Mouse (Mus musculus): ENCODE data around the gene Msh3. TPM values are rescaled to one million over a fixed set of nuclear protein-coding genes. Genes with fewer than 3 reads are reported as not detected.

Msh3 gene
- polyA plus RNA-seq, 1 experiment = 8.0 TPM

- no peaks in the 10 kb centered on the region for H3K4me1 ChIP-seq (ENCODE audit: control insufficient read depth, insufficient read depth, low read length)
- TF ChIP-seq CTCF (IDR thresholded peaks at IDR 0.05; ENCODE audit: control insufficient read depth, insufficient read depth, insufficient replicate concordance, low read depth, low read length) (no peak), POLR2A (IDR thresholded peaks at IDR 0.05; ENCODE audit: control insufficient read depth, low read depth, low read length) (no peak)
- H3K36me3 ChIP-seq (ENCODE audit: control insufficient read depth, insufficient read depth, low read length) = no peaks in the 10 kb centered on the region
- H3K4me3 ChIP-seq (ENCODE audit: control insufficient read depth, low read depth, low read length) = no peak overlapping the region
- no peaks in the 10 kb centered on the region for H3K27me3 ChIP-seq (ENCODE audit: control insufficient read depth, insufficient read depth, low read length)
- no peak overlapping the region for H3K27ac ChIP-seq (ENCODE audit: control insufficient read depth, insufficient read depth, low read depth, low read length)
These were observed 26.8 kb downstream of the Msh3 start for GRCm38 (mm10) chr13:92328000-92328399.

GRCm38 (mm10) chr13:92326030-92326429 is 28.8 kb downstream of the Msh3 start:
- no peak overlapping the region for H3K4me3 ChIP-seq (ENCODE audit: control insufficient read depth, low read depth, low read length)
- no peaks in the 10 kb centered on the region for H3K36me3 ChIP-seq (ENCODE audit: control insufficient read depth, insufficient read depth, low read length)
- no peaks in the 10 kb centered on the region for H3K4me1 ChIP-seq (ENCODE audit: control insufficient read depth, insufficient read depth, low read length)
- H3K27me3 ChIP-seq (ENCODE audit: control insufficient read depth, insufficient read depth, low read length) = no peaks in the 10 kb centered on the region
- no peak for TF ChIP-seq CTCF (IDR thresholded peaks at IDR 0.05; ENCODE audit: control insufficient read depth, insufficient read depth, insufficient replicate concordance, low read depth, low read length)
- no peak for TF ChIP-seq POLR2A (IDR thresholded peaks at IDR 0.05; ENCODE audit: control insufficient read depth, low read depth, low read length)
- no peak overlapping the region for H3K27ac ChIP-seq (ENCODE audit: control insufficient read depth, insufficient read depth, low read depth, low read length)

GRCm38 (mm10) chr13:92320770-92321169 is 34.0 kb downstream of the Msh3 start:
- no peak overlapping the region for H3K27ac ChIP-seq (ENCODE audit: control insufficient read depth, insufficient read depth, low read depth, low read length)
- H3K27me3 ChIP-seq (ENCODE audit: control insufficient read depth, insufficient read depth, low read length) = no peaks in the 10 kb centered on the region
- TF ChIP-seq POLR2A (IDR thresholded peaks at IDR 0.05; ENCODE audit: control insufficient read depth, low read depth, low read length) (no peak), CTCF (IDR thresholded peaks at IDR 0.05; ENCODE audit: control insufficient read depth, insufficient read depth, insufficient replicate concordance, low read depth, low read length) (no peak)
- H3K4me3 ChIP-seq (ENCODE audit: control insufficient read depth, low read depth, low read length) = no peak overlapping the region
- H3K4me1 ChIP-seq (ENCODE audit: control insufficient read depth, insufficient read depth, low read length) = no peaks in the 10 kb centered on the region
- H3K36me3 ChIP-seq (ENCODE audit: control insufficient read depth, insufficient read depth, low read length) = no peaks in the 10 kb centered on the region

- H3K4me3 ChIP-seq (ENCODE audit: control insufficient read depth, low read depth, low read length) = no peak overlapping the region
These were observed 40.2 kb downstream of the Msh3 start for GRCm38 (mm10) chr13:92314613-92315012.

GRCm38 (mm10) chr13:92305680-92306079 is 49.1 kb downstream of the Msh3 start, which contains the start of gene Gm20379:
Gm20379 (plus strand) TSS chr13:92305980.
- no peak for TF ChIP-seq POLR2A (IDR thresholded peaks at IDR 0.05; ENCODE audit: control insufficient read depth, low read depth, low read length)
- TF ChIP-seq CTCF (IDR thresholded peaks at IDR 0.05; ENCODE audit: control insufficient read depth, insufficient read depth, insufficient replicate concordance, low read depth, low read length) = no peak
- Histone ChIP-seq H3K4me1 (ENCODE audit: control insufficient read depth, insufficient read depth, low read length) (no peaks in the 10 kb centered on the region), H3K36me3 (ENCODE audit: control insufficient read depth, insufficient read depth, low read length) (no peaks in the 10 kb centered on the region; the same call in 1 of the 2 replicates), H3K4me3 (ENCODE audit: control insufficient read depth, low read depth, low read length) (no peak within 1 kb of the TSS), H3K27me3 (ENCODE audit: control insufficient read depth, insufficient read depth, low read length) (no peaks in the 10 kb centered on the region), H3K27ac (ENCODE audit: control insufficient read depth, insufficient read depth, low read depth, low read length) (no peak within 1 kb of the TSS)

More at GRCm38 (mm10) chr13:92314613-92315012, 40.2 kb downstream of the Msh3 start:
- Histone ChIP-seq H3K36me3 (ENCODE audit: control insufficient read depth, insufficient read depth, low read length) (no peaks in the 10 kb centered on the region), H3K4me1 (ENCODE audit: control insufficient read depth, insufficient read depth, low read length) (no peaks in the 10 kb centered on the region), H3K27me3 (ENCODE audit: control insufficient read depth, insufficient read depth, low read length) (no peaks in the 10 kb centered on the region), H3K27ac (ENCODE audit: control insufficient read depth, insufficient read depth, low read depth, low read length) (no peak overlapping the region)
- no peak for TF ChIP-seq POLR2A (IDR thresholded peaks at IDR 0.05; ENCODE audit: control insufficient read depth, low read depth, low read length)
- no peak for TF ChIP-seq CTCF (IDR thresholded peaks at IDR 0.05; ENCODE audit: control insufficient read depth, insufficient read depth, insufficient replicate concordance, low read depth, low read length)

- Histone ChIP-seq H3K27ac (ENCODE audit: control insufficient read depth, insufficient read depth, low read depth, low read length) (no peak overlapping the region), H3K4me1 (ENCODE audit: control insufficient read depth, insufficient read depth, low read length) (no peaks in the 10 kb centered on the region), H3K36me3 (ENCODE audit: control insufficient read depth, insufficient read depth, low read length) (no peaks in the 10 kb centered on the region; the same call in 1 of the 2 replicates), H3K4me3 (ENCODE audit: control insufficient read depth, low read depth, low read length) (no peak overlapping the region), H3K27me3 (ENCODE audit: control insufficient read depth, insufficient read depth, low read length) (no peaks in the 10 kb centered on the region)
- TF ChIP-seq CTCF (IDR thresholded peaks at IDR 0.05; ENCODE audit: control insufficient read depth, insufficient read depth, insufficient replicate concordance, low read depth, low read length) = no peak
- no peak for TF ChIP-seq POLR2A (IDR thresholded peaks at IDR 0.05; ENCODE audit: control insufficient read depth, low read depth, low read length)
These were observed 50.5 kb downstream of the Msh3 start for GRCm38 (mm10) chr13:92304291-92304690.

GRCm38 (mm10) chr13:92303062-92303948 is 51.5 kb downstream of the Msh3 start:
- TF ChIP-seq POLR2A (IDR thresholded peaks at IDR 0.05; ENCODE audit: control insufficient read depth, low read depth, low read length) (no peak), CTCF (IDR thresholded peaks at IDR 0.05; ENCODE audit: control insufficient read depth, insufficient read depth, insufficient replicate concordance, low read depth, low read length) (no peak)

More at GRCm38 (mm10) chr13:92303062-92303948, 51.5 kb downstream of the Msh3 start:
- Histone ChIP-seq H3K4me3 (ENCODE audit: control insufficient read depth, low read depth, low read length) (no peak overlapping the region), H3K4me1 (ENCODE audit: control insufficient read depth, insufficient read depth, low read length) (no peaks in the 10 kb centered on the region), H3K27ac (ENCODE audit: control insufficient read depth, insufficient read depth, low read depth, low read length) (no peak overlapping the region), H3K27me3 (ENCODE audit: control insufficient read depth, insufficient read depth, low read length) (no peaks in the 10 kb centered on the region), H3K36me3 (ENCODE audit: control insufficient read depth, insufficient read depth, low read length) (no peaks in the 10 kb centered on the region)

Data from testis, adult 2 months (tissue).